Mouse (Mus musculus) common myeloid progenitor, adult 5-6 weeks (primary cell): ENCODE data around the gene Tfr2. TPM values are rescaled to one million over a fixed set of nuclear protein-coding genes. Genes with fewer than 3 reads are reported as not detected.
"Not testable (repeated sequence)": the region's sequence is repeated elsewhere in the genome, so short reads cannot be mapped to it uniquely, and the experiment has no call there.

ENCODE experiments used
- ATAC-seq: replicated peaks from 2 replicates; pipeline ENCODE4 v1.8.0; 2016; ENCODE audit warnings: low read depth, mild to moderate bottlenecking, moderate TSS enrichment, inconsistent platforms; ENCODE audit not compliant: poor library complexity, severe bottlenecking
- total RNA-seq: library from RNA; stranded (forward); fragments of 200-1000, 187-1606 nt; gene quantifications from 2 replicates; pipeline ENCODE4 v1.2.3, GENCODE M21; 2017

Gene Tfr2
- total RNA-seq, 1 experiment from 2014 or later = 63.4 TPM

DNA sequence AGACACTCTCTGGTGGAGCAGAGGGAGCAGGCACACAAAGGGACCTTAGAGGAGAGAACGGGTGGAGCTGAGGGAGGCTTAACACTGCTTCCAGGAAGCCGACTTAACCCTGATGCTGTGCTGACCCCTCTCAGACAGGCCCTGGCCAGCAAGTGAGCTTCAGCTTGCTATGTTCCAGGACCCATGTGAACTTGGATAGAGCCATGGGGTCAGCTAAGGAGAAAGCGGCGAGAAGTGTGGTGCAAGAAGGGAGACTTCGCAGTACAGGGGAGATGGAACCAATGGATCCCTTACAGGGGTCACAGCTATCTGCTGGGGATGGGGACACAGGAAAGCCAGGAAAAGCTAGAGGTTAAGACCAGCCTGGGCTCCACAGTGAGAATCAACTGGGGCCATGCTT, 43.4 kb downstream of the Tfr2 start:
- ATAC-seq = no peak

DNA sequence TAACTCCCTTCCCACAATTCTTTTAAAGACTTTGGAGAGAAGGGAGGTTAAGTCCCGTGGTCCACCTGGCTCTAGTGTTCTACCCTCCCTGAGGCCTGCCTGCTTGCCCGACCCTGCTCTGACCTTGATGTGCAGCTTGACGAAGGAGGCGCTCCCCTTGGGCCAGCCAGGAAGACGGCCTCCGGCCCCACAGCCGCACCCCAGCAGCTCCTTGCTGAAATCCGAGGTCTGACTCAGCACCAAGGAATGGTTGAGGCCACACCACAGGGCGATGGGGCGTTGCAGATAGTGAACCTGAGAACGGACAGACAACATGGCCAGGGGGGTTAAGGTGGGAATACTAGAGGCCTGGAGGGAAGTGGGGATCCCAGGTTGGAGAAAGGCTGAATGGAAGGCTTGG, 43.9 kb downstream of the Tfr2 start, which contains the start of gene Pcolce:
Gene Pcolce (minus strand): TSS at position 235 of the 400 bp plus-strand sequence.
- ATAC-seq = no peak

DNA sequence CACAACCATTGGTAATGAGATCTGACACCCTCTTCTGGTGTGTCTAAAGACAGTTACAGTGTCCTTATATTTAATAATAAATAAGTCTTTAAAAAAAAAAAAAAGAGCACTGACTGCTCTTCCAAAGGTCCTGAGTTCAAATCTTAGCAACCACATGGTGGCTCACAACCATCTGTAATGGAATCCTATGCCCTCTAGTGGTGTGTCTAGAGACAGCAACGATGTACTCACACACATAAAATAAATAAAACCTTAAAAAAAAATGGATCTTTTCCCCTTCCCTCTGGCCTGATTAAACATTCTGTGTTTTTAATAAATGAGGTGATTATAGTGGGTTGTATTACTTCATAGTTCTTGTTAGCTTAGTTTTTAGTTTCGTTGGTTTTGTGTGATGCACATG, 45.3 kb downstream of the Tfr2 start:
- ATAC-seq = not testable (repeated sequence)

DNA sequence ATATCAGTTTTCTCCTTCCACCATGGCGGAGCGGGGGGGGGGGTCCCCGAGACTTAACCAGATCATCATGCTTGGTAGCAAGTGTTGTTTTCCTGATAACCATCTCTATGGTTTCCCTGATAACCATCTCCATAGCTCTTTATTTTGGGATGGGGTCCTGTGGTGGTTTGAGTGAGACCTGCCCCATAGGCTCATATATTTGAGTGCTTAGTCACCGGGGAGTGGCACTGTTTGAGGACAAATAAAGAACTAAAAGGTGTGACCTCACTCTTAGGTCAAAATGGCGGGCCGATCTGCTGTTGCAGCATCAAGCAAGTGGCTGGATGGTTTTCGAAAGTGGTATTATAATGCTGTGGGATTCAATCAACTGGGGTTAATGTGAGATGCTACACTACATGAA, 45.7 kb downstream of the Tfr2 start:
- no peak for ATAC-seq

DNA sequence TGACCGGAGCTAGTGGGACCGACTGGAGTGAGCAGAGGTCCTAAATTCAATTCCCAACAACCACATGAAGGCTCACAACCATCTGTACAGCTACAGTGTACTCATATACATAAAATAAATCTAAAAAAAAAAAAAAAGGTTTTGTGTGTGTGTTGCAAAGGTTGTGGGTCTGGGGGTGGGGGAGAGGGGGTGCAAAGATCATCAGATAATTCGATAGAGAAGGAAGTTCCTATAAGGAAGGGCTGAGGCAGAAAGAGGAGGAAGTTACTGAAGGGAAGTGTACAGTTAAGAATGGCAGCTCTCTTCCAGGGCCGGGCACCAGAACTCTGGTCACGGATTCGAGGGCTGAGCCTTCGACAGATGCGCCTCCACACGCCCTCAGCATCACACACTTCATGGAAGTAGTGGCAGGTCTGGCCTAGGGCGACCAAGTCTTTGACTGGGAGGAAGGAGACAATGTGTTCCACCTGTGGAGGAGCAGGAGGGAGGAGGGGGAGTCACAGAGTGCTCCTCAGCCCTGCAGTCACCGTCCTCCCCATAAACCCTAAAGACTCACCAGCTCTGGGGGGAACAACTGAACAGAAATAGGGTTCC, 54.4 kb downstream of the Tfr2 start:
- ATAC-seq = no peak

DNA sequence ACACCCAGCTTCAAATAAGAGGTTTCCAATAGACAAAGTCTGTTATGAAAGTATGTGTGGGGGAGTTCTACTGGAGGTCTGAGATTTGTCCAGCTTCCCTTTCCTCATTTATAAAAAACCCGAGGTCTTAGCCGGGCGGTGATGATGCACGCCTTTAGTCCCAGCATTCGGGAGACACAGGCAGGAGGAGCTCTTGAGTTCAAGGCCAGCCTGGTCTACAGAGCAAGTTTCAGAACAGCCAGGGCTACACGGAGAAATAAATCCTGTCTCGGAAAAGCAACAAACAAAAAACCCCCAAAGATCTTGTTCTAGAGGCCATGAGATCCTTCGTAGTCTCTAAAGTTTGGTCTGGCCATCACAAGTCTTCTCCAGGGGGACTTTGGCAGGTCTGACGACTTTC, 58.4 kb downstream of the Tfr2 start:
- no peak for ATAC-seq

DNA sequence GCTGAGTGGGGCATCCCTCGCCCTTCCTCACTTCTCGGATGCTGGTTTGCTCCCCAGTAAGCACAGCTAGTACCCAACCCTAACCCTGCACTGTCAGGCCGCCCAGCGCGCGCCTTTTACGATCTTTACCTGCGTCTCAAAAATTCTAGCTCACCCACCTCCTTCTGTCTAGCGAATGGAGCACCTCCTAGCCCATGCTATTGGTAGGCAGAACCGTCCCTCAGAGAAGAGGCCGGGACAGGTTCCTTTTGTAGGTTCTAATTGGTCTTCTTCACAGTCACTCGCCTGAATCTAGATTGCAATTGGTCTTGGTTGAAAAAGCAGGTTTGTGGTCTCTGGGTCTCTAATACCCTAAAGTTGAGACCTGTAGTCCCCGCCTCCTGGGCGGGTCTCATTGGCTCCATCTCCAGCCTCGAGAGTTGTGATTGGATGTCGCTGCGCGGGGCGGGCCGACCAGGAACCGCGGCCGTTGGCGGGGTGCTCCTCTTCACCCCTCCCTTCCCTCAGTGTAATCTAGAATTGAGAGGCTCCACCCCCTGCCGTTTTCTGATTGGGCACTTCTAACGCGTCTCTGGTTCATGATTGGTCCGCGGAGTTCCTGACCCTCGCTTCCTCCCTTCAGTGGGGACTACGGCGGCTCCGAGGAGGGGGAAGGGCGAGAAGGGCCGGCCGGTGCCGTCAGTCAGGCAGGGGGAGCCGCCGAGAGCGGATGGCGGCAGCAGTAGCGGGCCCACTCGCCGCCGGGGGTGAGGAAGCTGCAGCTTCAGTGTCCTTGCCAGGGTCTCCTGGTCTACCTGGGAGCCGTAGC, 59.1 kb downstream of the Tfr2 start, which contains the start of the genes Fbxo24, Lrch4 and Gm20605:
Gene Fbxo24 (minus strand): TSS at position 505 of the 808 bp plus-strand sequence.
Gene Lrch4 (plus strand): TSS at position 624 of the 808 bp plus-strand sequence.
Gene Gm20605 (plus strand): TSS at position 678 of the 808 bp plus-strand sequence.
- ATAC-seq = peak; percentile 78

DNA sequence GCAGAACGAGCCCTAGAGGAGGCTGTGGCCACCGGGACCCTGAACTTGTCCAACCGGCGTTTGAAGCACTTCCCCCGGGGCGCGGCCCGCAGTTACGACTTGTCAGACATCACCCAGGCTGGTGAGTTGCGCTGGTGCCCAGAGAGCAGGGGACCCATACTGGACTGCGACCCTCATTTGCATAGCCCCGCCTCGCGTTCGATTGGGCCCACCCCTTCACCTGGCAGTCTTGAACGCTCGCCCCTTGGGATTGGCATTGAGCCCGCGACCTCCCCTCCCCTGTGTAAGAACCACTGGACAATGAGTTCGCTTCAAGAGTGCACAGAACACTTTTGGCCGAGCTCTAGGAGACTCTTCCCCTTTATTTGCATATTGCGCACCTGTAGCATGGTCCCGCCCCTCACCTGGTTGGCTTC, 59.7 kb downstream of the Tfr2 start:
- no peak for ATAC-seq

DNA sequence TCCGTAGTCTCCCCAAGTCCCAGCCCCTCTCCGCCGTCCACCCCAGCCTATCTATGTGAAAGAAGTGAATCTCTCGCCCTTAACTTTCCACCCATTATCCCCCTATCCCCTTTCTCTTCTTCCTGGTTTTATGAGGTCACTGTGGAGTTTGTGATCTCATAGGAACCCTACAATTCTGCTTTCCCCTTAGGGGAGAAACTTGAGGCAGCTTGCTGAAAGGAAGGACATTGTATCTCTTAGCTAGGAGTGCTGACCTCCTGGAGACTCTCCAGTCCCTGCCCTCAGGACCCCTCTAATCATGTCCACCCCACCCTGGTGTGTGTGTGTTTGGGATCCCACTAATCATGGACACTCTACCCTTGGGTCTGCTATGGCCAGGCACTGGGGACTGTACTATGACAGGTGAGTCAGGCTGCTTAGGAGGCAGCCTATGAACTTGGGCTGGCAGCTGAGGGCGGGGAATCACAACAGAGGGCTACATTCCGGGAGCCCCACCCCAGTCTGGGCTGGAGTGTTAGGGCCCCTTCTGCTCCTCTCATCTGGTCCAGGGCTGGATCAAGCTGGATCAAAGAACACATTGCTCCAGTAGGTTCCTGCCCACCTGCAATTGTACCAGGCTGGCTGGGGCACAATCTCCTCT, 60.4 kb downstream of the Tfr2 start:
- ATAC-seq = no peak

DNA sequence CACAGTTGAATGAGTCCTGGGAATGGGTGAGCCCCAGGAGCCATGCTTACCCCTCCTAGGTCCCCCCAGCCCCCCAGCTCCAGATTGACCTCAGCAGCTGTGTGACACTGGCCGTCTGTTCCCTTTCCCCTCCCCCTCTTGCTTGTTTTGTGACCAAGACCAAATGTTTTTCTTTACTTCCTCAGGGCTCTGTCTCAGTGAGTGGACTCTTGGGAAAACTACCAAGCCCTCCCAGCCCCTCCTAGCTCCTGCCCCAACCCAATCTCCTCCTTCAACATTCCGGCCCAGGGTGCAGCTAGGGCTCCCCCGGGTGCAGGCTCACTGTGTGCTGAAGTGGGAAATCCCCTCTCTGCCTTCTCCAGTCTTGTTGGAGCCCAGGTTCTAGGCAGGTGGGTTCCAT, 61.0 kb downstream of the Tfr2 start:
- ATAC-seq = no peak

DNA sequence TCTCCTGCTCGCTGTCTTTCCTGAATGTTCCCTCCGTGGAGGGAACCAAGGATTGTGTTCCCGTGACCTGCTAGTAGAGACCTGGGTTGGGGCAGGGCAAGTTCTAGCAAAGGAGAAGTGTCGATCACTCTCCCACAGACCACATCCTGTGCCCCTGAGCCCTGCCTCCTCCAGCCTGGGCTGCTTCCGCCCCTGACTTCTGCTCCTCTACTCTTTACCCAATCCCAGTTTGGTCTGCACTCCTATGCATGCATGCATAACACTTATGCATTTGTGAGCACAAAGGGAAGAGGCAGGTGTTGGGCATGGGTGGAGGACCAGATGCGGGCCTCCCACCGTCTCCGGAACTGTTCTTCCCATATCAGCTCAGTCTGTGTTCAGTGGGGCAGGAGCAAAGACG, 61.5 kb downstream of the Tfr2 start:
- peak; percentile 61 for ATAC-seq

DNA sequence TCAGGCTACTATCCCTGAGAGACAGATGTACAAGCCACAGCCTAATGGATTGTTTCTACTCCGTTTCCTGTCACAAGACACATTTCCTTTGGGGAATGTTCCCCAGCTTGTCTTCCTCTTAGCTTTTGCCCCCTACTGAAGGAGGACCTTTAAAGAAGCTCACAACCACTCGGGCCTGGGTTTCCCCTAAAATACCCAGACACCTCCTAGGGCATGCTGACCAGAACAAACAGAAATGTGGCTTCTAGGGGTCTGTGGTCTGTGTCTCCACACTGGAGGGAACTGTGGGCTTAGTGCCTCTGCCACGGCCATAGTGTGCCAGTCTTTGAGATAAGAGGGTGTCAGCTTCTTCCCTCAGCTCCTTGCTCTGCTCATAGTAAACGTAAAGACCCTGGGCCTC, 62.0 kb downstream of the Tfr2 start:
- no peak for ATAC-seq

DNA sequence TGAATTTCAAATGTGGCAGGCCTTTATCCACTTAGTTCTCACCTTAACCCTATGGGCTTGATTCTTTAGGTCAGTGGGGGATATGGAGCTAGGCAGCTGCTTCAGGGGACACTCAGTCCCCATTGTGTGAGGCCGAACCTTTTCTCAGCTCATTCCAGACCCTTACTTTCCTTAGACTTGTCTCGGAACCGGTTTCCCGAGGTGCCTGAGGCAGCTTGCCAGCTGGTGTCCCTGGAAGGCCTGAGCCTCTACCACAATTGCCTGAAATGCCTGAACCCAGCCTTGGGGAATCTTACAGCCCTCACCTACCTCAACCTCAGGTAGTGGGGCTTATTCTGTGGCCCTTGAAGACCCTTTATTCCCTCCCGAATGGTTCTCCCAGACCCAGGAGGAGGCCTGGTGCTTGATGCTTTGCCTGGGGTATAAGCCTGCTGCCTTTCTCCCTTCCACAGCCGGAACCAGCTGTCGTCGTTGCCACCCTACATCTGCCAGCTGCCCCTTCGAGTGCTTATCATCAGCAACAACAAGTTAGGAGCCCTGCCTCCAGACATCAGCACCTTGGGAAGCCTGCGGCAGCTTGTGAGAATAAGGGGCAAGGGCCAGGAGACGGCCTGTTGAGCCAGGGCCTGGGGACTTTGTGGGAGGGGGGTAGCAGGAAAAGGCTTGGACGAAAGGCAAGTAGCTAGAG, 63.9 kb downstream of the Tfr2 start:
- no peak for ATAC-seq

Other genes starting within 250 kb of the Tfr2 start
- 2.1 and 5.8 TPM in 2 replicates for gene Slc12a9, start 236.2 kb upstream of the Tfr2 start, total RNA-seq
- not detected in 2 replicates for gene Ephb4, start 219.7 kb upstream of the Tfr2 start, total RNA-seq
- gene Zan, start 92.8 kb upstream of the Tfr2 start, total RNA-seq = 0.10 and 0.37 TPM in 2 replicates
- 21.6 and 38.0 TPM in 2 replicates for gene Pop7, start 67.3 kb upstream of the Tfr2 start, total RNA-seq
- gene Gigyf1, start 51.3 kb upstream of the Tfr2 start, total RNA-seq = 6.7 and 12.5 TPM in 2 replicates
- not detected in 2 replicates for gene Epo, start 36.6 kb upstream of the Tfr2 start, total RNA-seq
- gene Gnb2, start 36.3 kb upstream of the Tfr2 start, total RNA-seq = 190 and 213 TPM in 2 replicates
- gene Actl6b, start 16.3 kb upstream of the Tfr2 start, total RNA-seq = not detected in 2 replicates
- gene Mospd3, start 31.2 kb downstream of the Tfr2 start, total RNA-seq = 13.3 and 24.0 TPM in 2 replicates
- not detected in 2 replicates for gene Pcolce, start 43.9 kb downstream of the Tfr2 start, total RNA-seq
- not detected in 2 replicates for gene Fbxo24, start 59.2 kb downstream of the Tfr2 start, total RNA-seq
- gene Lrch4, start 59.3 kb downstream of the Tfr2 start, total RNA-seq = 17.0 and 33.8 TPM in 2 replicates
- gene Gm20605, start 59.3 kb downstream of the Tfr2 start, total RNA-seq = 6.0 and 6.5 TPM in 2 replicates
- 5.6 and 9.3 TPM in 2 replicates for gene Sap25, start 71.5 kb downstream of the Tfr2 start, total RNA-seq
- gene Irs3, start 75.9 kb downstream of the Tfr2 start, total RNA-seq = not detected in 2 replicates
- gene Agfg2, start 114.9 kb downstream of the Tfr2 start, total RNA-seq = 10.1 and 15.7 TPM in 2 replicates
- 0.05 TPM in 1 of 2 replicates, not detected in the other for gene Nyap1, start 171.8 kb downstream of the Tfr2 start, total RNA-seq
- 86.7 and 97.2 TPM in 2 replicates for gene Tsc22d4, start 175.9 kb downstream of the Tfr2 start, total RNA-seq
- 13.0 and 21.9 TPM in 2 replicates for gene Ppp1r35, start 209.0 kb downstream of the Tfr2 start, total RNA-seq
- gene Mepce, start 217.8 kb downstream of the Tfr2 start, total RNA-seq = 27.4 and 33.1 TPM in 2 replicates
- 24.1 and 24.3 TPM in 2 replicates for gene Zcwpw1, start 218.0 kb downstream of the Tfr2 start, total RNA-seq